16 mouse cellular contexts compared by ENCODE assay signal in genomic region chr3:150328811-150329210, GRCm38 (mm10).
"Had no signal": no experiment of that assay in that cellular context is flagged by ENCODE, and none has a peak within 500 bp of the region (broad histone marks: within the 10 kb centered on the region; RNA-seq: fewer than 3 reads in every experiment).

No protein-coding gene starts in this region.

- H3K36me3 ChIP-seq: neural tube, embryonic 12.5 days; neural tube, embryonic 13.5 days; neural tube, embryonic 15.5 days; stomach, embryonic 15.5 days had no signal

- H3K9ac ChIP-seq: neural tube, embryonic 12.5 days; neural tube, embryonic 13.5 days; neural tube, embryonic 15.5 days; stomach, embryonic 15.5 days had no signal

- H3K27me3 ChIP-seq: neural tube, embryonic 12.5 days; neural tube, embryonic 13.5 days; neural tube, embryonic 15.5 days; stomach, embryonic 15.5 days had no signal

- H3K9me3 ChIP-seq: neural tube, embryonic 12.5 days; neural tube, embryonic 13.5 days; neural tube, embryonic 15.5 days; stomach, embryonic 15.5 days had no signal

- H3K4me1 ChIP-seq: neural tube, embryonic 12.5 days; neural tube, embryonic 13.5 days; neural tube, embryonic 15.5 days; stomach, embryonic 15.5 days had no signal

- H3K4me2 ChIP-seq: neural tube, embryonic 12.5 days; neural tube, embryonic 13.5 days; neural tube, embryonic 15.5 days; stomach, embryonic 15.5 days had no signal

- H3K27ac ChIP-seq: neural tube, embryonic 12.5 days; neural tube, embryonic 13.5 days; neural tube, embryonic 15.5 days; stomach, embryonic 15.5 days; stomach, postnatal 0 days had no signal

- DNase-seq: retina, postnatal 1 day; right cerebral cortex, adult 18-20 months; right cerebral cortex, postnatal 14 days; right cerebral cortex, postnatal 25 days; right cerebral cortex, postnatal 4 days; spleen, adult 18-20 months; thymus, adult 18-20 months; thymus, postnatal 14 days; thymus, postnatal 25 days; thymus, postnatal 36 days; thymus, postnatal 4 days had no signal

- H3K4me3 ChIP-seq: neural tube, embryonic 12.5 days; neural tube, embryonic 13.5 days; neural tube, embryonic 15.5 days; stomach, embryonic 15.5 days had no signal
